Mouse (Mus musculus) kidney, postnatal 4 days (tissue): ENCODE results near the gene Vwa8.

Experiments
- DNase-seq, 2 experiments: peaks; one replicate each; pipeline ENCODE4 v3.0.0; 2021; ENCODE audit warnings: mixed read lengths in 2 of 2

Vwa8 gene

DNA sequence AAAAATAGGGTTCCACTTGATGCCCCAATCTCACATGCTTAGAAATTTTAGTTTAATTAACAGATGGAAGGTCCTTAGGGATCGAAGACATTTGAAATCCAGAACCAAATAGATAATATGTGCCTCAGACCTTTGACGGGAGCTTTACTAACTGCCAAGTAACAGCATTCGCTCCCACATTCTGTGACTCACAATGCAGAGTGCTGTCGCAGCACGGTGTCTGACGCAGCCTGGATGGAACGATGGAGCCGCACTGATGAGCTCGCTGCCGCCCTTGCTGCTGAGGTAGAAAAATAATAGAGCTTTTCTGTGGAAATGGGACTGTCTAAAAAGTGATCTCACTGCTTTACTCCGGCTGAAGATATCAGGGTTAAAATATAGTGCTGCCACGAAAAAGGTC lies 248.3 kb downstream of the Vwa8 start:
- DNase-seq = no peak

DNA sequence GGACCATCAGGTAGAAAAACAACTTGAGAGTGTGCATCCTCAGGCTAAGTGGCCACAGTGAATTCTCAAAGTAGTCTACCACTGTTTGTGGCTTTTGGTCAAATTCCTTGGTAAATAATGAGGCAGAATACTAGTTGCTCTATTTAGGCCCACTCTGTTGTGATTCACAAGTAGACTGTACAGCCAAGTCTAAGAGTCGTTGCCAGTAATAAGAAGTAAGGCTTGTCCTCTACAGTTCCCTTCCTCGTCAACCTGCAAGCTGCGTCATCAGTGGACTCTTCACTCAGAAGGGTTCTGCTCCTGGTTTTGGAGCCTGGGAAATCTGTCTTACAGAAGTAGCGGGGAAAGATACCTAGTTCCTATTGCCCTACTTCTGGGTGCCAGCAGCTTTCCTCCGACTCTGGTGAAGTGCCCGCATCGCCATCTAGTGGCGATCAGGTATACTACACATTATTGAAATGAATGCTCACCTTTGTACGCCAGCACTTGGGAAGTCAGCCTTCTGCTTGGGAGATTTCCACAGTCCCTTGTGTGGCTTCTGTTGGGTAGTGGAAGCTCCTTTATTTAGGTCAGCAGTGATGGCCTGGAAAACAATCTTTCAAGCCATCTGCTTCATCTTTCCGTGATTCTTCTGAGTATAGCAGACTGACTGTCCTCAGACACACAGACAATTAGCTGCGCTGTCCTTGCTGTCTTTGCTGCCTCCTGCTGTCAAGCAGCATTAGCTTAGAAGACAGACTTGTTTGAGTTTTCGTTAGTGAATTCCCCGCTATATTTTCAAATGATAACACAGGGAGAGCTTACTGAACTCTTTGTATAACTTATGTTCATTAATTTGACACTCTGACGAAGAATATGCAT lies 258.0 kb downstream of the Vwa8 start:
- DNase-seq = peak; percentile 75 to 83

DNA sequence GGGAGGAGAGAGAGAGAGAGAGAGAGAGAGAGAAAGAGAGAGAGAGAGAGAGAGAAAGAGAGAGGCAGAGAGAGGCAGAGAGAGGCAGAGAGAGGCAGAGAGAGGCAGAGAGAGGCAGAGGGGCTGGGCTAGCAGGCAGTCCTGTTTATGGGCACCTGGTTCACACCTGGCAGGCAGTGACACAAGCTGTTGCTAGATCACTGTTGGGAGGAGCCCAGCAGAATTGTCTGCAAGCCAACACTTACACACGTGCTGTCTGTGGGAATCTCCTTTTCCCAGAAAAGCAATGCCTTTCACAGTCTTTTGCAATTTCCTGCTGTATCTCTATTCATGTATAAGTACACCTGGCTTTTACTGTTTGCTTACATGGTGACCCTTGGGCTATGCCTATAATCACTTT lies 260.5 kb downstream of the Vwa8 start:
- DNase-seq = no peak

DNA sequence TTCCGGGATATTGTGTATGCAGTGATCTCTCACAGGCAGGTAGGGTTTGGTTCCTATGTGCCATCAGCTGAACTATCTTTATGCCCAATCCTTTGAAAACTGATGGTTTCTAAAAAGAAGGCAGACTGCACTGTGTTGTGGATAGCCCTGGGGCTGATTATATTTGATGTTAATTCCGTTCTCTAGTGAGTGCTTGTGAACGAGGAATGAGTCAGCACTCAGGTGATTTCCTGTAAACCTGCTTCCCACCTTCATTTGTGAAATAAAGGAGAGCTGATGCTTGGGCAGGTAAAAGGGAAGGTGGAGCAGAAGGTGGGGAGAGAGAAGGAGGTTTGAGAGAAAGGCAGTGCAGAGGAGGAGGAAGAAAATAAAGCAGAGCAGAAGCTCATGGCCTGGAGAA lies 261.2 kb downstream of the Vwa8 start:
- no peak for DNase-seq

DNA sequence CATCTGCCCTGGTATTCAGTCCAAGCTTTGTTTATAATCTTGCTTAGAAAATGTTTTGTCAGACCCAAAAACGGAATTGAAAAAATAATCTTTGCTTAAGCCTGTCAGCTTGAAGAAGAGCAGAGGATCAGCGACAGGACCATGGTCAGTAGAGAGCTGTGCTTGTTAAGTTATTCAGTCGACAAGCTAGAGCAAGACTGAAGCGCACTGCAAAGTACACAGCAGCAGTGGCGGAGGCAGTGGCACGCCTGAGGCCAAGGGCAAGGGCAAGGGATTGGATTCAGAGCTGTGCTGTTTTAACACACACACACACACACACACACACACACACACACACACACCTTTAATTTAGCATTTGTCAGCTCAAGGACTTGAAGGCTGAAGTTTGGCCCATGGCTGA lies 263.2 kb downstream of the Vwa8 start:
- no peak for DNase-seq

DNA sequence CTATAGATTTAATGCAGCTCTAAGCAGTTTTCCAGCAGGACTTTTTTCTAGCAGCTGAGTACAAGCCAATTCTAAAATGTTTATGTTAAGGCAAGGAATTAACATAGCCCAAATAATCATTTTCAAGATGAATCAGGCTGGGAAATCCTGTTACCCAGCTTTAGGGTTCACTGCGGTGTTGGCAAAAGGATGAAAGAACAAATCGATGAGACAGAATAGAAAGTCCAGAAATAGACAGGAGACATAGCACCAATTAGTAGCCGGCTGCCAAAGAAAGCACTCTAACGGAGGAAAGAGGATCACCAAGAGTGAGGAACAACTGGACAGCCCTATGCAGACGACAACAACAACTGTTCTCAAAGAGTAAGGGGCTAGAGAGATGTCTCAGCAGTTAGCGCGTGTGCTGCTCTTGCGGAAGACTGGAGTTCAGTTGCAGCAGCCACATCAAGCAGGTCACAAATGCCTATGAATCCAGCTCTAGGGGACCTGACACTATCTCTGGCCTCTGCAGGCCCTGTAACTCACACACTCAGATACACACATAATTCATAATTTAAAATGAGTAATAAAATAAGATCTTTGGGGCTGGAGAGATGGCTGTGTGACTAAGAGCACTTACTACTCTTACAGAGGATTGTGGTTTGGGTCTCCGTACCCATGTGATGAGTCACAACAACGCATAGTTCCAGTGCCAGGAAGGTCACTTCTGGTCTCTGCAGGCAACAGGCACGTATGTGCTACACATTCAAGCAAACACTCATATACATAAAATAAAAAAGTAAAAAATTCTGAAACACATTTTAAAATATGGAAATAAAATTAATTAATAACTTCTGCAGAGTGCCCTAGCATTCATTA lies 265.9 kb downstream of the Vwa8 start:
- no peak for DNase-seq

DNA sequence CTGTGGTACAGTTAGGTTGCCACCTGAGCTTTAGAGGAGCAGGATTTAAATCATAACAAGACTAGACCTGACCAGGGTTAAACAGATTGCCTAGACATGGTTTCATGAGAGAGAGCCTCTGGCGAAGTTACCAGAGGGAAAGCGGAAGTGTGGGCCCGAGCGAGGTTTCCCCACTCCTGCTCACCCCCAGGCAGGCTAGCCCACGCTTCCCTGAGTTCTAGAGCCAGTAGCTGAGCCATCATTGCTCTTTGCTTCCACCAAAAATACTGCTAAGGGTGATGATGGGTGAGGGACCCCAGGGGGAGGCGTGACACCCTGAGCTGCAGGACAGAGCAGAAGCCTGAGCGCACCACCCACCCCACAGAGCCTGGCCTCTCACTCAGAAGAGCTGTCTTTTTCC lies 269.6 kb downstream of the Vwa8 start:
- no peak for DNase-seq

DNA sequence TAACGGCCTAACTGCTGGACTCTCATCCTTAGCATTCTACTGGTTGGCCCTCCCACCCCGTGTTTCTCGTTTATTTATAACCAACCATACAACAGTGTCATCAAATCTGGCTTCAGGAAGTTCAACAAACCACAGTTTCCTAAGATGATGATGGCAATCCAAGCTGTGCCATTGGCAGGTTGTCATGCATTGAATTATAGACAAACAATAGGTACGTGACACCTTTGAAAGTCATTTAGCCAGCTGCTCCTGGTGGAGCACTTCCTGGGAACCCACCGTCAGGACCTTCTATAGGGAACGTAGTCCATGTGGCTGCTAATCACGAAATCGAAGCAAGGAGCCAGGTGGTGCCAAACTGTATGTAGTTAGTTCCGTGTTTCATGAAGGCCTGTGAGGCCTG lies 270.5 kb downstream of the Vwa8 start:
- peak in 1 of 2 experiments; percentile 31 for DNase-seq

DNA sequence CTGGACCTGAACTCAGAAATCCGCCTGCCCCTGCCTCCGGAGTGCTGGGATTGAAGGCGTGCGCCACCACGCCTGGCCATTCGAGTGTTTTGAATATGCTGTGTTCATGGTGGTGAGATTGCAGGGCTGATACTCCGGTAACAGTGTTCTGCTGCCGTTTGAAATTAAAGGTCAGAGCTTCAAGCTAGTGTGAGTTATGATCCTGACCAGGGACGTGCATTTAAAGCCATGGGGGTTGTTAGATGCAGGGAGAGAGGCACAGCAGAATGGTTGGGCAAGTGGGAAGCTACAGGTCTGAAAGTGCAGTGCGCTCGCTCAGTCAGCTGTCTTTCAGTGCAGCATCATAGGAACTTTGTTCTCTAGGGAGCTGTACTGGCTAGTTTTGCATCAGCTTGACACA lies 271.8 kb downstream of the Vwa8 start:
- no peak for DNase-seq

DNA sequence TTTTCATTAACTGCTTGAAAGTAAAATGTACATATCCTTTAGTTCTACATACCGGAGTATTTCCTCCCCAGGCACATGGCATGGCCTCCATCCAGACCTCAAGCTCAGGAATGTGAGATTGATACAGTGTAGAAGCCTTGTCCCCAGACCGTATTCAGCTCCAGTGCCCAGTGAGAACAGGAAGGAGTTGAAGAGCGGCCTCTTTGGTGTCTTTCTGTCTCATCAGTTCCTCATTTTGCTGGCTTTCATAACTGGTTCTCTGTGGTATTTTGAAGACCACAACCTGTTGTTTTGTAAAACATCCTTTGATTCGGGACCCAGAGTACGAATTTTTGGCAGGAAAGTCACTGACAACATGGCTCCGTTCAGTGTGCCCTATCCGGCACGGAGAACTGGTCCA lies 274.6 kb downstream of the Vwa8 start:
- no peak for DNase-seq

DNA sequence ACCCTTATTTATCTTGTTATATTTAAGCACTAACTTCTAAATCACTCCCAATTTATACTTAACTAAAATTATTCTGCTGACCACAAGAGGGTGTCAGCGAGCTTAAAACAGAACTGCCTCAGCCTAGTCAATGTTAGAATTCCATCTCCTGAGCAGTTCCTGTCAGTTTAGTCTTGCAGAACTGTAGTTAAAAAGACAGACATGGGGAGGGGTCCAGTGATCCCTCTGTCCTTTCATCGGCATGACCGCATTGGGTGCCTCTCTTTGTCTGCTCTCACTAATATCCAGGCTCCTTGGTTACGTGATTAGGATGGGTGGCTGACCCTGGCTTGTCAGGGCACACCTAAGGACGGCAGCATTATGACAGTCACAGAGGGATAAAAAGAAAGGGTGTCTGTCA lies 275.8 kb downstream of the Vwa8 start:
- DNase-seq = peak; percentile 55 to 57

DNA sequence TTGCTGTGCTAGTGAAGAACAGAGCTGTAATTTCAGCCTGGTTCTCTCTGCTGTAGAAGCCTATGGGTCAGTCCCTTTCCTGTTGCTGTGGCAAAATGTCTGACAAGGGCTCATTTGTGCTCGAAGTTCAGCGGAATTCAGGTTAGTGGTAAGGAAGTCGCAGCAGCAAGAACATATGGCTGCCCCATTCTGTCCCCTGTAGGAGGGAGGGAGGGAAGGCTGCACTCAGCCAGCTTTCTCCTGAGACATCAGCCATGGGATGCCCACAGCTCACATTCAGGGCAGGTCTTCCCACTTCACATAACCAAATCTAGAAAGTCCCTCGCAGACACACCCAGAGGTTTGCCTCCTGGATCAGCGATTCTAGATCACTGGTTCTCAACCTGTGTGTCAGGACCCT lies 277.3 kb downstream of the Vwa8 start:
- DNase-seq = no peak

DNA sequence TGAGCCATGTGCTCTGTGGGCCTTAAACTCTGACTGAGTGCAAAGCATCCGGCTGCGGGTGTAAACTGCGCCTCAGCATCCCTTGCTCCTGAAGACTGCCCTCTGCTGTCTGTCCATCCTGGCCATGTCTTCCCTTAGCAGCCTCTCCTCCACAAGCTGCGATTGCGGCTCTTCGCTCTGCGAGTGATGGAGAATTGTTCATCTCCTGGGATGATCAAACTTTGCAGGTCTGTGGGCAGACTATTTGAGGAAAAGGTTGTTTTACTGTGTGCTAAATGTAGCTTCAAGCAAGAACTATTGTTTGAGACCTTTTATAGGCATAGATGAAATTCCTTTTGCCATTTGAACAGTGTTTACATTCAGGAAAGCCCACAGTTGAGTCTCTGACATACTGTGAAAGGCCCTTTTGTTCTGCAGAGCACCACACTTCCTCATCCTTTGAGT lies 286.1 kb downstream of the Vwa8 start:
- DNase-seq = peak; percentile 51 to 52

DNA sequence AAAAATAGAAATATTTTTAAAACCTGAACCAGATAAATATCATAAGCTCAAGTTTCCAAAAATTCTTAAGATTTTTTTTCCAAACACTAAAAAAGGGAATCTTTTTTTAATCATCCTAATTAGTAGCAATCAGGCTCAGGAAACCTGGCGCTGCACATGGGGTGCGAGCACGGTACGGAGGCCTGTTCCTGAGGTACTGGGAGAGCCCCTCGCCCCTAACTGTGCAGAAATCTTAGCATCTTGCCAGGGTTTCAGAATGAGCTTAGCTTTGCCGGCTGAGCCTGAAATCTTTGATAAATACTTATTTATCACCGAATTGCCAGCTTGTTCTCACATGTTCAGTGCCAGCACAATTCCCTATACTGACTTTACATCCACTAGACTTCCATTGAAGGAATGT lies 286.6 kb downstream of the Vwa8 start:
- no peak for DNase-seq

DNA sequence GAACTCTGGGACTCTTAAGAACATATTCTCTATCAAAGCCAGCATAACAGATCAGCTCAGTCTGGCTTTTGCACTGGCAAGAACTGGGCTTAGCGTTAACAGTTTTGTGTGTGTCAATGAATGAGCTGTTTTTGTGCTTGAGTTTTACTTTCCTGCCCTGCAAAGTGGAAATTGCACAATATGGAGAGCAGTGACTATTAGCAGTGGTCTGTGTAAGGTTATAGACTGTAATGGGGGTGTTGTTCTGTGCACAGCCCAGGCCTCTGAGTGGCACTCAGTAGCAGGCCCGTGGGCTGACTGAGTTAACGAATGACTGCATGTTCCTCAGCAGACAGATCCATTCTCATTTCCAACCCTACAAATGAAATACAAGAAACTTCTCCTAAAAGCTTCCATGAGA lies 287.7 kb downstream of the Vwa8 start:
- DNase-seq = no peak

DNA sequence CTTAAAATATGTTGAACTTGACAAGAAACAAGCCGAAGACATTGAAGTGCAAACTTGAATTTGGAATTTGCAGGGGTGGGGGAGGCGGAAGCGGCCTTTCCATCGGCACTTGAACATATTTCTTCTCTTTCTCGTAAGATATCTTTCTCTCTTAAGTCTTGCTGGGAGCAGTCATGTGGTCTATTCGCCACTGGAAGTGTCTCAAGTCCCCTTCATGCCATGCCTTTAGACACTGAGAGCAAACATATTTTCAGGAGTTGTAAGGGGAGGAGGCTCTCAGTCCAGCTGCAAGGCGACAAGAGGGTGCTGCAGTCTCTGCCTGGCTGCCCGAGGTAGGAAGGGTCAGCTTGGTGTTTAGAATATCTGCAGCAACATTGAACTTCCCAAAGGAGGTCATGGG lies 288.2 kb downstream of the Vwa8 start:
- no peak for DNase-seq

DNA sequence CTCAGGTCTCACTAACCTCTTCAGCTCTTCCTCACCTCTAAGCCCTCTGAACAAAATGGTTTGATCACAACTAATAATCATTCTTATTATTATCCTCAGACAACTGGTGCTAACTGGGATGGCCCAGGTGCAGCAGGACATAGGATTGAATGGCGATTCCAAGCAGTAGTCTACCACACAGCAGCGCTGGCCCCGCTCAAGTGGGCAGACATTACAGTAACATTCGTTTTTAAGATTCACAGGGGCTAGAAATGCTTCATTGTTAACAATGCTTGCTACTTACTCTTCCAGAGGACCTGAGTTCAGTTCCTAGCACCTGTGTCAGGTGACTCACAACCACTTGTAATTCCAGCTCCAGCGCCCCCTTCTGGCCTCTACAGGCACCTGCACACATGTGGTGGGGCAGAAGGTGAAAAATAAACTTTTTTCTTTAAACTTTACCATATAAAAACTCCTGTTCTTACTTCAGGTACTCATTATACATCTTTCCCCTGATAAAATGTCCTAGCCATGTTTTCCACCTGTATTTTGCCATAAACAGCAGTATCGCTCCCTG lies 290.3 kb downstream of the Vwa8 start:
- DNase-seq = no peak

DNA sequence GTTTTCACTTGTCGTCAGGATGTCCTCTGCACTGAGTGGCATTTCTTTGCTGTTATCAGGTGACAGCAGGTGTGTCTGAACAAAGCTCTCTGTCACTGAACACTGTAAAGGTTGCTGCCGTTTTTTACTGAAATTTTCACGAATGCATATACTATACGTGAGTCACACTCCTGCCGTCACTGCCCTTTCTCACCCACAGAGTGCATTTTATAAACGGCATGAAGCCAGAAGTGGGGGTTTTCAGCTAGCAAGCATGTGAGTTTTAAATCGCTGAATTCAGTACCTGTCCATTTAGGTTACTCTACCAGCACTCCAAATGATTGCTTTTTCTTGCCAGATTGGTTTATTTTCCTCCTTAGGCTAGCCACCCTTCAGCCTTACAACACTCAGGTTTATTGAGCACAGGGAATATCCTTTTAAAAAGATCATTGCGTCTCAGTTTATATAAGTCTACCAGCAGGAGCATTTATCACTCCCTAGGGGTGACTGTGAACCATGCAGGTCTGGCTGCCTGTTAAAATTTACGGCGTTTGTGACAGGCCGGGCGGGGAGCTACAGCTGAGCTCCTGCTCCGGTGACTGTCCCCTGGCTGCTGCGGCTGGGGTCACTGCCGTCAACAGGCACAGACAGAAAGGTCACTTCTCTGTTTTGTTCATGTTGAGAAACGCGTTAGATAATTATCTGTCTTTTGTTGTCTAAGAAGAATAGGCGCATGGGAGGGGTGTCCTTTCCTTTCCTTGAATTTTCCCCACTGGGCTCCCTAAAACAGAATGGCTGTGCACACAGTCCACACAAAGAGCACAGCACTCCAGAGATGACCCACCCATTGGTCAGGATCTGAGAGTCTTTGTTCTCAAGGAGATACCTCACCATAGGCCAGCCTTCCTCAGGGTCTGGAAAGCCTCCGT lies 291.3 kb downstream of the Vwa8 start:
- peak; percentile 65 to 77 for DNase-seq

DNA sequence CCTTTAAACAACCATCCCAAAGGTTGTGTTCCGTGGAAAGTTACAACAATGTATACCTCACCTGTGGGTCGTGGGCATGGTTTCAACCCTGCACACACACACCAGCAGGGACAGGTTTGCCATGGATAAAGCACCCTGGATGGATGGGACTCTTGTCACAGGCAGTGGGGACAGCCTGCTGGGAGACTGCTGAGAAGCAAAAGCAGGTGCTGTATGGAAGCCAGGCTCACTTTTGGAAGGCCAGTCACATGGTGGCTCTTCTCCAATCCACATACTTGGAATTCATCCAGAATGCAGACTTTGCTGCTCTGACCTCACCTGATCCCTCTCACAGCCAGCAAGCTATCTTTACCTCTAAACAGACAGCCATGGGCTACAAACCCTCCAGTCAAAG lies 292.0 kb downstream of the Vwa8 start:
- no peak for DNase-seq

DNA sequence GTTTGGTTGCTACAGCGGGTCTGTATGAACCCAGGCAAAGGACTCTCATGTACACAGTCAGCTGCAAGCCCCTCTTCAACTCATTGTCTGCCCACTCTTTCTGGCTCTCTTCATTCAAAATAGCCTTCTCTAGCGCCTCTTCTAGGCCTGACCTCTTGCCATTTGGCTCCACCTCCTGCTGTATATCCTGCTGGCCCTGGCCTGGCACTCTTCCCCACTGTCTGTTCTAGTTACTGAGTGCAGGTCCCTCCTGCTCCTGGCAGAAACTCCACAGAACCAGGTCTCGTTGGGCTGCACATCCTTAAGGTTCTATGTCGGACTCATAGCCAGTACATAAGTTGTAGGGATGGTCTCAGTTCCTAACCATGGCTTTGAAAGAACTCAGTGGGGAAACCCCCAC lies 293.5 kb downstream of the Vwa8 start:
- DNase-seq = no peak

DNA sequence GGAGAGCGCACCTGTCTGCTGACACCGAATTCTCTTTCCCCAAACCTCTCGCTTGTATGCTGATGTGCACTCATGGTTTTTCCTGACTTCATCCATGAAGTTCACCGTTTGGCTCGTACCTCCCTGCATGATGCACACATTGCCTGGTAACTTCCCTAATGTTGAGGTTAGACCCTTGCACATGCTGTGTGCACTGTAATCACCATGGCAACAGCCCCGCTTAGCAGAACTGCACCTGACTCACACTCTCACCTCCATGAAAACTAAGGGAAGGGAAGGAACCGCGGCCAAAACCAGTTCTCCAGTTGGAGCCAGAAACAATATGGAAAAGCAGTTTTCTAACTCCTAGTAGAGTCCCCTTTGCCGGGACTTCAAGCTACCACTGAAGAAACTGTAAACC lies 294.8 kb downstream of the Vwa8 start:
- no peak for DNase-seq
